Mouse (Mus musculus) heart, adult 2 months (tissue): ENCODE measurements at regions not wholly inside any gene's neighbourhood (a gene's known extent, or its start where the extent isn't known, plus 50 kb on each side); places are given as distances from the start of the nearest gene placed in this dataset.
A peak's percentile ranks its signal among the peaks of the same experiment; 100 is the strongest.

Experiments
- DNase-seq, 2 experiments: peaks; one replicate each; pipeline ENCODE4 v3.0.0; 2021
- H3K27ac ChIP-seq: fragments of 200-600 bp; 2 replicates; pipeline ENCODE4 v1.8.1; 2022
- H3K27me3 ChIP-seq: fragments of 200-500 bp; 2 replicates; pipeline ENCODE4 v1.6.1; 2012; ENCODE audit warnings: mild to moderate bottlenecking, low read length, inconsistent platforms, mixed read lengths; ENCODE audit not compliant: control insufficient read depth, insufficient read depth
- H3K36me3 ChIP-seq: fragments of 200-500 bp; 2 replicates; pipeline ENCODE4 v1.6.1; 2012; ENCODE audit warnings: low read length, inconsistent platforms; ENCODE audit not compliant: control insufficient read depth, insufficient read depth
- H3K4me1 ChIP-seq: fragments of 200-500 bp; 2 replicates; pipeline ENCODE4 v1.6.1; 2011; ENCODE audit warnings: low read length; ENCODE audit not compliant: control insufficient read depth, insufficient read depth
- H3K4me3 ChIP-seq: fragments of 200-600 bp; 2 replicates; pipeline ENCODE4 v1.8.1; 2022
- H3K79me2 ChIP-seq: fragments of 200-500 bp; replicated peaks from 2 replicates; pipeline ENCODE4 v1.6.1; 2012; ENCODE audit warnings: mild to moderate bottlenecking, inconsistent platforms, low read length, moderate library complexity, mixed read lengths; ENCODE audit not compliant: control insufficient read depth, insufficient read depth
- H3K9ac ChIP-seq: fragments of 200-500 bp; 2 replicates; pipeline ENCODE4 v1.6.1; 2012; ENCODE audit warnings: low read depth, mild to moderate bottlenecking, control low read depth, inconsistent platforms, low read length, mixed read lengths
- CTCF ChIP-seq: fragments of 200-600 bp; IDR thresholded peaks from 2 replicates; pipeline ENCODE4 v1.8.1; 2022; ENCODE audit warnings: antibody characterized with exemption, mild to moderate bottlenecking, moderate library complexity
- EP300 ChIP-seq: fragments of 200-500 bp; IDR thresholded peaks from 2 replicates; pipeline ENCODE4 v1.6.1; 2011; ENCODE audit warnings: low read depth, low read length, control low read depth; ENCODE audit not compliant: insufficient read depth
- POLR2A ChIP-seq: fragments of 200-500 bp; IDR thresholded peaks from 2 replicates; pipeline ENCODE4 v1.6.1; 2011; ENCODE audit warnings: mild to moderate bottlenecking, low read depth, low read length, control low read depth; ENCODE audit not compliant: insufficient read depth
- WGBS: fragments of 180-500 bp; shearing (Covaris S2); methylation state at CpG from one replicate; pipeline ENCODE4 v1.1.7; 2018; 5-methylcytosine and 5-hydroxymethylcytosine counted together
- intact Hi-C: fragments of 180-260 bp; cut with DNase I; formaldehyde crosslinking; loops from one replicate; pipeline ENCODE4 v1.15.1; 2025

DNA sequence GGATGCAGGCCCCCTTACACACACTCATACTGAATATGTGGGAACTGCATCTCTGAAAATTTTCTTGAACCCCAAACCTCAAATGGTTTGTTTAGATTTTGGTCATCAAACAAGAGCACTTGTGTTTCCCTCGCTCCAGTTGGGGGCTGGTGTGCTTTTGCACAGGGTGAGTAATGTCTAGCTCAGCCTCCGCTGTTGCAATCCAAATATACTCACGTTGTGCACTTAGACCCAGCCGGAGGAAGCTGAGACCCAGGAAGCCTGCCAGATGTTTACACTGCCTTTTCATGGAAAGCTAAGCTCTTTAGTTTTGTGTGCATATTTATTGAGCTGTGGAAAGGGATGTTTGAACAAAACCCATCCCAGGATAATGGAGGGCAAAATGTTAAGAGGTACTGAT lies 148.9 kb upstream of the Gm12728 start:
- no peak overlapping the region for H3K4me3 ChIP-seq
- H3K9ac ChIP-seq = no peak overlapping the region
- intact Hi-C loops = no loop called here
- H3K79me2 ChIP-seq = no peaks in the 10 kb centered on the region
- no peaks in the 10 kb centered on the region for H3K27me3 ChIP-seq
- no peaks in the 10 kb centered on the region; the same call in 1 of the 2 replicates for H3K4me1 ChIP-seq
- TF ChIP-seq EP300 (no peak), CTCF (no peak), POLR2A (no peak)
- 61% methylated on average over 4 of the region's 4 CpGs for WGBS
- no peak for DNase-seq
- H3K36me3 ChIP-seq = no peaks in the 10 kb centered on the region
- no peak overlapping the region for H3K27ac ChIP-seq

DNA sequence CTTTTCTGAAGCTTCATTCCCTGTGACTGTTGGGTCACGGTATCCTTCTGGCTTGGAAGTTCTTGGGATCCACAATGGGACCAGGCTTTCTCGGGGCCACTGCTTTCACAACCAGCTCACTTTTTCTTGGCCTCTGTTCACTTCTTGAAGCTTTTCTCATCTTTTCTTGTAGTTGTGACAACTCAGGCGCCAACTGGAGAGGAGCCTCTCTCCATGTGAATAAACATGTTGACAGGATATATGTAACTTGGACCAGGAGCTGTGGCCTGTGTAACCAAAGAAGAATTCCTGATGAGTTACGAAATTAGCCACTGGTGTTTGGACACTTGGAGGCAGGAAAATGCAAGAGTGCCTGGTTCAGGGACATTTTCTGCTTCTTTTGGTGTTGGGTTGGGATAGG lies 148.1 kb upstream of the Gm12728 start:
- H3K27ac ChIP-seq = no peak overlapping the region
- intact Hi-C loops = no loop called here
- no peak for TF ChIP-seq CTCF
- no peak for TF ChIP-seq EP300
- TF ChIP-seq POLR2A = no peak
- no peaks in the 10 kb centered on the region for H3K36me3 ChIP-seq
- WGBS = 86% methylated on average over 4 of the region's 4 CpGs
- H3K4me3 ChIP-seq = no peak overlapping the region
- H3K4me1 ChIP-seq = no peaks in the 10 kb centered on the region; the same call in 1 of the 2 replicates
- no peak overlapping the region for H3K9ac ChIP-seq
- DNase-seq = peak in 1 of 2 experiments; percentile 23
- no peaks in the 10 kb centered on the region for H3K27me3 ChIP-seq
- H3K79me2 ChIP-seq = no peaks in the 10 kb centered on the region

DNA sequence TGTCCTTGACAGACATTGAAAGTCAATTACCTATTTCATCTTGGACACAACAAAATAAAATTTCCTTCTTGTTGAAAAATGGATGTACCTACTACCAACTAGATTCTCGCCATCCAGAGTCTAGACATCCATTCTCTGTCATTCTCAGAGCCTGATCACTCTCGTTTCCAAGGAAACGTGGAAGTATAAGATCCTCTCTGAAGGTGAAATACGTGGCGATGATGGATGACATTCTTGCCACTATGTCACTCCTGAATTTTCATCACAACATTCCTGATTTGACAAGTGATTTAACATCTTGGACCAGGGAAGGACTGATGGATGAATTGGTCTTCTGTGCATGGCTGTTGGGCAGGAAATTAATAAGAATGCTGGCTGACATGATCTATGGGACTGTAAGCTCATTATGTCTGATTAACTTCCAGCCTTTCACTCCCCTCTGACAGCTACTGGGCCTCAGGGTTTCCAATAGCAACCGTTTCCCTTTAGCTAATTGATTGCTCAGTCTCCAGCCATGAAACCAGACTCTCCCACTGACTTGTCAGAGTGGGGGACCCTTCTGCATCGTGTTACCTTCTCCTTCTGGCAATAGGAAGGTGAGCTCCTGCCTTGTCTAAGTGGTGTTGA lies 140.7 kb upstream of the Gm12728 start:
- TF ChIP-seq CTCF (no peak), EP300 (no peak), POLR2A (no peak)
- Histone ChIP-seq H3K27ac (no peak overlapping the region), H3K9ac (no peak overlapping the region), H3K4me1 (no peaks in the 10 kb centered on the region), H3K27me3 (no peaks in the 10 kb centered on the region), H3K4me3 (no peak overlapping the region), H3K36me3 (no peaks in the 10 kb centered on the region), H3K79me2 (no peaks in the 10 kb centered on the region)
- intact Hi-C loops = no loop called here
- 73% methylated on average over 7 of the region's 7 CpGs for WGBS
- DNase-seq = no peak

DNA sequence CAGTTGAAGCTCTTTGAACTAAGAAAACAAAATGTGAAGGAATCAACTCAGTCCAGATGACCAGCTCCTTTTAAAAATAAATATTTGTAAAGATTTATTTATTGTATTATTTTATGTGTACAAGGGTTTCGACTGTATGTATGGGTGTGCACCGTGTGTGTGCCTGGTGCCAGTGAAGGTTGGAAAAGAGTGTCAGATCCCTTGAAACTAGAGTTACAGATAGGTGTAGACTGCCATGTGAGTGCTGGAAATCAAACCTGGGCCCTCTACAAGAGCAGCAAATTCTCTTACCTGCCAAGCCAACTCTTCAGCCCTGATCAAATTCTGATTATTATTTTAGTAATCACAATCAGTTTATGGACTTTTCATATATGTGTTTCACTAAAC lies 140.2 kb upstream of the Gm12728 start:
- Histone ChIP-seq H3K79me2 (no peaks in the 10 kb centered on the region), H3K36me3 (no peaks in the 10 kb centered on the region), H3K27me3 (no peaks in the 10 kb centered on the region), H3K9ac (no peak overlapping the region), H3K4me3 (no peak overlapping the region), H3K27ac (no peak overlapping the region), H3K4me1 (no peaks in the 10 kb centered on the region)
- WGBS = 86% methylated on average over 2 of the region's 2 CpGs
- DNase-seq = no peak
- no peak for TF ChIP-seq POLR2A
- no peak for TF ChIP-seq EP300
- TF ChIP-seq CTCF = no peak
- intact Hi-C loops = no loop called here

DNA sequence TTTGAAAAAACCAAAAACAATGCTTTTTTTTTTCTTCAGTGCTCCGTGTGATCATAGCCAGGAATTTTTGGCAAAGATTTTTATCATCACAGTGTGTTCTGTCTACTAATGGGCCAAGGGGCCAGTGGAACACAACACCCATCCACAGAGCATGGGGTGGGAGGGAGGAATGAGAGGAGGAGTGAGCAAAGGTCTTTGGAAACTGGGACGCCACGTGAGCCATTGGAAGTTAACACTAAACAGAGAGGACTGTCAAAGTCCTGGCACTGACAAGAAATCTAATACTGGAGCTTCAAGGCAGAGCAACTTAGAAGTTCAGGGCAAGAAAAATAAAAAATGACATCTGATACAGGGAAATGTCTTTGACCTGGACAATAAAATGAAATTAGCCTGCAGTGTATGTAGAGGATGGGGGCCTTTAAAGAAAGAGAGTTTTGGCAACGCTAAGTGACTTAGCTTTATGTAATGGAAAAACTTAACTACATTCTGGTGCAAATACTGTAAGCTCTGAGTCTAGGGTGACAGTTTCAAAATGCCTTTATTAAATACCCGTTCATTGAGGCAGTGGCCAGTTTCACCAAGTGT lies 133.5 kb upstream of the Gm12728 start:
- H3K36me3 ChIP-seq = no peaks in the 10 kb centered on the region
- H3K4me1 ChIP-seq = peaks cover 2% of the 10 kb centered on the region
- no peak overlapping the region for H3K4me3 ChIP-seq
- peak in 1 of 2 experiments; percentile 14 for DNase-seq
- intact Hi-C loops = loop anchor here (5.0 kb wide), 3 partner anchors 104 to 429 kb away; no protein-coding TSS in a partner anchor
- no peaks in the 10 kb centered on the region for H3K27me3 ChIP-seq
- 53% methylated on average over 5 of the region's 5 CpGs for WGBS
- no peaks in the 10 kb centered on the region for H3K79me2 ChIP-seq
- TF ChIP-seq POLR2A = no peak
- TF ChIP-seq EP300 = no peak
- no peak for TF ChIP-seq CTCF
- no peak overlapping the region for H3K9ac ChIP-seq
- H3K27ac ChIP-seq = no peak overlapping the region

DNA sequence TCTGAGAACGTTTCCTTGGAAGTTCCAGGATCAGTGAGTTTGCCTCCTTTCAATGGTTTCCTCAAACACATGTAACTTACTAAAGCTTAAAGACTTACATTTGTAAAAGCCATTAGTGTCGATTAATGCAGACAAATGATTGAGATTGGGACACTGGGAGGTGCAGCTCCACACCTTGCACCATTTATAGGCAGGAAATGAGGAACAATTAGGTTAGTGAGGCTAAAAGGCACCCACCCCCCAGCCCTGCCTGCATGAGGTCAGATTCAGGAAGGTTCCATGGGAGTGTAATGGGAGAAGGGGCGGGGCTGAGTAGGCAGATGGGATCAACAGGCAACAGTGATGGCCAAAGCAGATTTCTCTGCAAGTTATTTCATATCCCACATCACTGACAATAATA lies 131.1 kb upstream of the Gm12728 start:
- peak; percentile 38 to 54 for DNase-seq
- Histone ChIP-seq H3K79me2 (no peaks in the 10 kb centered on the region), H3K9ac (no peak overlapping the region), H3K4me1 (peaks cover 2% of the 10 kb centered on the region), H3K27me3 (no peaks in the 10 kb centered on the region), H3K36me3 (no peaks in the 10 kb centered on the region), H3K4me3 (no peak overlapping the region), H3K27ac (no peak overlapping the region; the same call in 1 of the 2 replicates)
- TF ChIP-seq EP300 = peak; percentile 57; the same call in 1 of the 2 replicates
- no peak for TF ChIP-seq CTCF
- no peak for TF ChIP-seq POLR2A
- intact Hi-C loops = loop anchor here (1.0 to 5.0 kb wide), 5 partner anchors 106 to 502 kb away; partner anchors contain the start of gene Plpp3
- WGBS = 47% methylated on average over 3 of the region's 3 CpGs
